ENCODE assay signal across 24 mouse cellular contexts in genomic region chr17:46742986-46743385, GRCm38 (mm10). TPM values are rescaled to one million over a fixed set of nuclear protein-coding genes. Genes with fewer than 3 reads are reported as not detected.
DNase-seq lines count a peak whose midpoint lies in the region; ATAC-seq and TF ChIP-seq lines count a peak whose summit lies in the region.
"Had no signal": no experiment of that assay in that cellular context is flagged by ENCODE, and none has a peak within 500 bp of the region (broad histone marks: within the 10 kb centered on the region; RNA-seq: fewer than 3 reads in every experiment).

No protein-coding gene starts in this region.

- TF ChIP-seq CTCF in hindbrain, postnatal 0 days (IDR thresholded peaks at IDR 0.05; ENCODE audit: low read depth), result no peak

- no peak overlapping the region for H3K4me2 ChIP-seq in hindbrain, postnatal 0 days (ENCODE audit: low read depth, low read length)
- H3K4me2 ChIP-seq in lung, embryonic 16.5 days (ENCODE audit: low read depth, low read length), result no peak overlapping the region
- H3K4me2 ChIP-seq: hindbrain, embryonic 13.5 days had no signal

- ATAC-seq in hindbrain, postnatal 0 days, result no peak
- peak; percentile 38; the same call in 1 of the 2 replicates for ATAC-seq in lung, embryonic 16.5 days (ENCODE audit: low read depth)
- ATAC-seq: forebrain, embryonic 14.5 days had no signal

- no peak overlapping the region for H3K27ac ChIP-seq in hindbrain, postnatal 0 days
- no peak overlapping the region for H3K27ac ChIP-seq in hindbrain, embryonic 10.5 days
- H3K27ac ChIP-seq in lung, embryonic 16.5 days (ENCODE audit: low read length), result no peak overlapping the region
- H3K27ac ChIP-seq: embryonic facial prominence, embryonic 10.5 days; forebrain, embryonic 10.5 days; gastrocnemius, adult 2 months; heart, embryonic 10.5 days; hindbrain, embryonic 13.5 days had no signal

- no peak overlapping the region for H3K9ac ChIP-seq in hindbrain, postnatal 0 days (replicated peaks; ENCODE audit: low read length)
- no peak overlapping the region for H3K9ac ChIP-seq in lung, embryonic 16.5 days (ENCODE audit: low read length)
- H3K9ac ChIP-seq: hindbrain, embryonic 13.5 days had no signal

- peaks cover 18% of the 10 kb centered on the region for H3K36me3 ChIP-seq in hindbrain, postnatal 0 days (ENCODE audit: insufficient read depth, low read length)
- H3K36me3 ChIP-seq in hindbrain, embryonic 10.5 days, result peaks cover 82% of the 10 kb centered on the region
- peaks cover 7% of the 10 kb centered on the region; the same call in 1 of the 2 replicates for H3K36me3 ChIP-seq in lung, embryonic 16.5 days (ENCODE audit: control insufficient read depth, insufficient read depth, low read length)

- H3K27me3 ChIP-seq in hindbrain, postnatal 0 days (ENCODE audit: insufficient read depth, low read length), result no peaks in the 10 kb centered on the region
- H3K27me3 ChIP-seq in hindbrain, embryonic 10.5 days (ENCODE audit: insufficient read depth, poor library complexity, severe bottlenecking), result no peaks in the 10 kb centered on the region
- H3K27me3 ChIP-seq in lung, embryonic 16.5 days (ENCODE audit: control insufficient read depth, insufficient read depth, low read depth, low read length), result no peaks in the 10 kb centered on the region
- H3K27me3 ChIP-seq: CH12.LX; hindbrain, embryonic 13.5 days had no signal

- peak; percentile 8 for DNase-seq in hindbrain, postnatal 0 days (ENCODE audit: low spot score)
- DNase-seq in hindbrain, embryonic 10.5 days (ENCODE audit: low spot score), result no peak
- peak; percentile 65 for DNase-seq in ZHBTc4 (ENCODE audit: low read depth, low spot score)
- peak; percentile 67 for DNase-seq in lung, postnatal 25 days (ENCODE audit: low spot score)
- DNase-seq in retina, embryonic 14.5 days (ENCODE audit: low spot score), result no peak
- no peak for DNase-seq in layer of hippocampus, adult 18-20 months (ENCODE audit: low spot score in 2 of 2)
- no peak for DNase-seq in embryo, embryonic 9.5 days (ENCODE audit: extremely low spot score)
- DNase-seq: adrenal gland, postnatal 10 days; cerebellum, adult 11 months; cerebellum, adult 8-10 months; cerebellum, postnatal 36 days; gastrocnemius, adult 2 months; gastrocnemius, postnatal 36 days; heart, adult 11 months; heart, postnatal 10 days; heart, postnatal 4 days had no signal

- H3K4me3 ChIP-seq in hindbrain, postnatal 0 days (ENCODE audit: low read length), result no peak overlapping the region
- no peak overlapping the region for H3K4me3 ChIP-seq in hindbrain, embryonic 10.5 days
- H3K4me3 ChIP-seq in lung, embryonic 16.5 days (ENCODE audit: low read length), result no peak overlapping the region
- H3K4me3 ChIP-seq: embryonic facial prominence, embryonic 10.5 days; erythroblast, embryonic 14.5 days; forebrain, embryonic 10.5 days; gastrocnemius, adult 2 months; heart, embryonic 10.5 days; hindbrain, embryonic 13.5 days had no signal

- 73% methylated on average over 9 of the region's 9 CpGs for WGBS in hindbrain, postnatal 0 days
- WGBS in hindbrain, embryonic 10.5 days, result 92% methylated on average over 9 of the region's 9 CpGs
- WGBS in lung, embryonic 16.5 days, result 71% methylated on average over 9 of the region's 9 CpGs

- no peaks in the 10 kb centered on the region for H3K4me1 ChIP-seq in hindbrain, postnatal 0 days (ENCODE audit: insufficient read depth, low read length)
- no peaks in the 10 kb centered on the region for H3K4me1 ChIP-seq in hindbrain, embryonic 10.5 days (replicated peaks)
- no peaks in the 10 kb centered on the region for H3K4me1 ChIP-seq in lung, embryonic 16.5 days (replicated peaks; ENCODE audit: control insufficient read depth, insufficient read depth, low read length)
- H3K4me1 ChIP-seq: embryonic facial prominence, embryonic 10.5 days; forebrain, embryonic 10.5 days; heart, embryonic 10.5 days; hindbrain, embryonic 13.5 days had no signal

- no peaks in the 10 kb centered on the region for H3K9me3 ChIP-seq in hindbrain, postnatal 0 days (ENCODE audit: low read length)
- H3K9me3 ChIP-seq in hindbrain, embryonic 10.5 days, result no peaks in the 10 kb centered on the region
- H3K9me3 ChIP-seq in lung, embryonic 16.5 days (ENCODE audit: control insufficient read depth, low read length), result no peaks in the 10 kb centered on the region
- H3K9me3 ChIP-seq: embryonic facial prominence, embryonic 10.5 days; forebrain, embryonic 10.5 days; heart, embryonic 10.5 days; hindbrain, embryonic 13.5 days had no signal

RNA-seq across cellular contexts. Expression of gene Cnpy3, which starts 9.0 kb away (rescaled TPM):
- 79.1 and 88.9 TPM in 2 replicates for total RNA-seq in hindbrain, postnatal 0 days (2014; rRNA removed)
- 70.9 and 72.4 TPM in 2 replicates for polyA plus RNA-seq in hindbrain, postnatal 0 days (2015; fragmentation: Nextera tagmentation; extraction: Ambion mirVana)
- polyA plus RNA-seq in hindbrain, embryonic 10.5 days (2016; fragmentation: Nextera tagmentation; extraction: Ambion mirVana), result 65.8 and 73.6 TPM in 2 replicates
- 79.0 and 80.1 TPM in 2 replicates for polyA plus RNA-seq in lung, embryonic 16.5 days (2015; fragmentation: Nextera tagmentation; extraction: Ambion mirVana)
- 10 to 100 TPM; 66.6 to 71.8 TPM for total RNA-seq in layer of hippocampus, adult 18-20 months (2021)

RNA-seq across cellular contexts. Expression of gene Gnmt, which starts 14.0 kb away (rescaled TPM):
- total RNA-seq in hindbrain, postnatal 0 days (2014; rRNA removed), result 0.25 and 1.2 TPM in 2 replicates
- polyA plus RNA-seq in hindbrain, postnatal 0 days (2015; fragmentation: Nextera tagmentation; extraction: Ambion mirVana), result 5.6 and 6.4 TPM in 2 replicates
- polyA plus RNA-seq in hindbrain, embryonic 10.5 days (2016; fragmentation: Nextera tagmentation; extraction: Ambion mirVana), result 0.18 and 0.36 TPM in 2 replicates
- 2.5 and 5.2 TPM in 2 replicates for polyA plus RNA-seq in lung, embryonic 16.5 days (2015; fragmentation: Nextera tagmentation; extraction: Ambion mirVana)
- total RNA-seq in layer of hippocampus, adult 18-20 months (2021), result 1 to 10 TPM in 1 of 2 experiments, not detected in 1; 1.1 TPM

RNA-seq across cellular contexts. Expression of gene Ptcra, which starts 20.5 kb away (rescaled TPM):
- not detected in 2 replicates for total RNA-seq in hindbrain, postnatal 0 days (2014; rRNA removed)
- 0.11 and 0.42 TPM in 2 replicates for polyA plus RNA-seq in hindbrain, postnatal 0 days (2015; fragmentation: Nextera tagmentation; extraction: Ambion mirVana)
- polyA plus RNA-seq in hindbrain, embryonic 10.5 days (2016; fragmentation: Nextera tagmentation; extraction: Ambion mirVana), result 0.43 and 0.62 TPM in 2 replicates
- 2.8 and 7.1 TPM in 2 replicates for polyA plus RNA-seq in lung, embryonic 16.5 days (2015; fragmentation: Nextera tagmentation; extraction: Ambion mirVana)
- total RNA-seq in layer of hippocampus, adult 18-20 months (2021), result under 1 TPM in 1 of 2 experiments, not detected in 1; 0.25 TPM
- total RNA-seq: adrenal gland, postnatal 10 days; gastrocnemius, adult 2 months; gastrocnemius, postnatal 36 days; heart, postnatal 10 days; heart, postnatal 4 days had no signal
- polyA plus RNA-seq: erythroblast, embryonic 14.5 days had no signal

RNA-seq across cellular contexts. Expression of gene 2310039H08Rik, which starts 29.4 kb away (rescaled TPM):
- 44.9 and 46.4 TPM in 2 replicates for total RNA-seq in hindbrain, postnatal 0 days (2014; rRNA removed)
- polyA plus RNA-seq in hindbrain, postnatal 0 days (2015; fragmentation: Nextera tagmentation; extraction: Ambion mirVana), result 64.7 TPM in 2 replicates
- 57.3 and 59.3 TPM in 2 replicates for polyA plus RNA-seq in hindbrain, embryonic 10.5 days (2016; fragmentation: Nextera tagmentation; extraction: Ambion mirVana)
- polyA plus RNA-seq in lung, embryonic 16.5 days (2015; fragmentation: Nextera tagmentation; extraction: Ambion mirVana), result 59.5 and 60.2 TPM in 2 replicates
- 1 to 10 TPM; 4.9 to 8.3 TPM for total RNA-seq in layer of hippocampus, adult 18-20 months (2021)

RNA-seq across cellular contexts. Expression of gene Pex6, which starts 31.7 kb away (rescaled TPM):
- 41.7 and 51.5 TPM in 2 replicates for total RNA-seq in hindbrain, postnatal 0 days (2014; rRNA removed)
- polyA plus RNA-seq in hindbrain, postnatal 0 days (2015; fragmentation: Nextera tagmentation; extraction: Ambion mirVana), result 18.1 and 18.8 TPM in 2 replicates
- 24.4 and 25.7 TPM in 2 replicates for polyA plus RNA-seq in hindbrain, embryonic 10.5 days (2016; fragmentation: Nextera tagmentation; extraction: Ambion mirVana)
- polyA plus RNA-seq in lung, embryonic 16.5 days (2015; fragmentation: Nextera tagmentation; extraction: Ambion mirVana), result 22.1 and 24.2 TPM in 2 replicates
- 10 to 100 TPM; 55.5 to 62.4 TPM for total RNA-seq in layer of hippocampus, adult 18-20 months (2021)

Comparison
In these comparisons a context has a peak if more than half of its experiments do, and no peak if none do; other contexts are left out.
1. DNase-seq: peak in hindbrain, postnatal 0 days (single experiment), ZHBTc4 (single experiment) and lung, postnatal 25 days (single experiment); none in hindbrain, embryonic 10.5 days (single experiment), retina, embryonic 14.5 days (single experiment), layer of hippocampus, adult 18-20 months (0 of 2) and embryo, embryonic 9.5 days (single experiment).